Mouse (Mus musculus) left cerebral cortex, postnatal 10 days (tissue): ENCODE data around the gene Cfl2. TPM values are rescaled to one million over a fixed set of nuclear protein-coding genes. Genes with fewer than 3 reads are reported as not detected.
A peak's percentile ranks its signal among the peaks of the same experiment; 100 is the strongest.
"Not testable (repeated sequence)": the region's sequence is repeated elsewhere in the genome, so short reads cannot be mapped to it uniquely, and the experiment has no call there.

Experiments used
- DNase-seq, 2 experiments: peaks; one replicate each; pipeline ENCODE4 v3.0.0; 2021 to 2022; ENCODE audit warnings: low spot score in 2 of 2, mixed read lengths in 1 of 2; ENCODE audit errors: extremely low spot score in 1 of 2
- intact Hi-C: fragments of 180-260 bp; cut with DNase I; formaldehyde crosslinking; loops from one replicate; pipeline ENCODE4 v1.15.1; 2025
- total RNA-seq, 2 experiments: library from RNA; stranded (reverse); gene quantifications; 2 replicates each; pipeline ENCODE4 v1.2.3; 2021

Cfl2 gene
- total RNA-seq, result 100 to 1,000 TPM; 191 to 195 TPM

DNA sequence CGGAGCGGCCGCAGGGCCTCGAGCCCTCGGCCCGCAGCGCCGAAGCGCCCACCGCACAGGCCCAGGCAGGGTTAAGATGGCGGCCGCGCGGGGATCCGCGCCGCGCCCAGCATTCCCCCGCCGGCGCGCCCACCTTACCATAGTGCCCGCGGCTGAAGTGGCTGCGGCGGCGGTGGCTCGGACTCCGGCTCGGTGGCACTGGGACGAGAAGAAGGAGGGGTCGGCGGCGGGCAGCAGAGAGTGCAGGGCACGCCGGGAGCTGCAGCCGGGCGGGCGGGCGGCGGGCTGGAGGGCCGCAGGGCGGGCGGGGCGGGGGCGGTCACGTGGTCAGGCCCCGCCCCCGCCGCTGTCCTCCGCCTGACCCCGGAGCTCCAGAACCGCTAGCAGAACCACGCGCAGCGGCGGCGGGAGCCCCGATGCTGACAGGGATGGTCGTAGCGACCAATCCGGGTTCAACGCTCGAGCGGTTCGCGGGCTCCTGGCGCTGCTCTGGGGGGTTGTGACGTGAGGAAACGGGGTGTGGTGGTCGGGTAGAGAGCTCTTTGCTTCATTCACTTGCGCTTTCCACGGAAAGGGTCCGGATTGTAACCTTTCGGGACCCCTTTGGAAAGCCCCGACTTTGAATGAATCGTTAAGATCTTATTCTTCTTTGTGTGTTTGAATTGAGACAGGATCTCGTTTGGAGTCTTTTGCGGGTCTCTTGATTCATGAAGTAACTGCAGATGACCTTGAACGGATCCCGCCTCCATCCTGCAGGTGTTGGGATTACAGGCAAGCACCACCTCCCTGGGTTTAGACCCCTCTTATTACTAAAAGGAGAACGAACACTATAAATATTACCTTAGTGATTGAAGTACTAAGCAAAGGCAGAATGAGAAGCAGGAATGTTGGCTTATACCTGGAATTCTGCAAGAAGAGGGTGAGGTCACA is at the start of gene Cfl2:
Gene Cfl2 (minus strand): TSS at position 272 of the 930 bp plus-strand sequence.
- DNase-seq, result peak; percentile 83 to 94
- intact Hi-C loops, result no loop called here

DNA sequence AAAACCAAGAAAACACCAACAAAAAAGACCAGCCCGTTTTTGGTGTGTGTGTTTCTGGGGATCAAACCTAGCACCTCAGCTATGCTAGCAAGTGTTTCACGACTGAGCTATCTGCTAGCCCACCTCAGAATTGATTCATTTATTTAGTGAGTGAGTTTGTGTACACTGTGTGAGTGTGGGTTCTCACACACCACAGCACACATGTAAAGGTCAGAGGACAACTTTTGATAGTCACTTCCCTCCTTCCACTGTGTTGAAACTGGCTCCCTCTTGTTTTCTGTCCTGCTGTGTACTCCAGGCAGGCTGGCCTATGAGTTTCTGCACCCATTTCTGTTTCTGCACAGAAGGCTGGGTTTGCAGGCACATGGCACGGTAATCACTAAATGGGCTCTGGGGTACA is 47.7 kb upstream of the Cfl2 start:
- intact Hi-C loops, result no loop called here
- no peak for DNase-seq

DNA sequence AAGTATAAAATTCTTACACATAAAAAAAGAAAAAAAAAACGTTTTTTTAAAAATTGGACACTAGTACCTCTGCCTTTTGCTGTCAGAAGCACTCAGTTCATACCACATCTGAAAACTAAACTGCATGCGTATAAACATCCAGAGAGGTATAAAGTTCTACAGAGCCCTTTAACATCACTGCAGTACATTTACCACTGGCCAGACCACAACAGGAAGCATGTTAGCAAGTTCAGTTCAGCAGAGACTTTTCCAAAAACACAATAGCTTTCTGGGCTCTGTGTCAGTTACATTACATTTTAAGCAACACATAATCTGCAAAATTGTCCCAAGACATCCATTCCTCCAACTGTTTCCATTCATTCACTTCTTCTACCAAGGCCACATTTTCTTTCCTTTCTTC is 29.9 kb upstream of the Cfl2 start:
- DNase-seq, intact Hi-C loops: not testable (repeated sequence)

GRCm38 (mm10) chr12:54890426-54890825 is 27.7 kb upstream of the Cfl2 start:
- intact Hi-C loops, result no loop called here
- DNase-seq, result no peak

- intact Hi-C loops, result no loop called here
- no peak for DNase-seq
These were observed 25.0 kb upstream of the Cfl2 start for GRCm38 (mm10) chr12:54887580-54888127.

- intact Hi-C loops, result loop anchor here (2.0 kb wide), 1 partner anchor 49 kb away; no protein-coding TSS in a partner anchor
- DNase-seq, result peak in 1 of 2 experiments; percentile 43
These were observed 17.0 kb upstream of the Cfl2 start for GRCm38 (mm10) chr12:54879630-54880029.

DNA sequence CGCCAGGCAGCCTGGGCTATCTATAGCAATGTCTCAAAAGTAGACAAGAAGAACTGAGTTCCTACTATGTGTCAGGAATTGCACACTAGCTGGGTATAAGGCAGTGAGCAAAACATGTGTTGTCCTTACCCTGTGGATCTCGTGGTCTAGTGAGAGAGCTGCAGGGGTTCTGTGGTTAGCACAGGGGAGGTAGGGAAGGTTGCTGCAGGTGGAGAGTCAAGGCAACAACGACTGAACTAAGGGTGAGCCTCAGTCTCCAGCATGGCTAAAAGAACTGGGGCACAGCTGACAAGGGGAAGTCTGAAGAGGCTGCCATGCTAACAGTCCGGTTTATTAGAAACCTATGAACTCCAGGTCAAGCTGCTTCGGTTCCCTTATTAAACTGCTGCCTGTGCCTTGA is 16.5 kb upstream of the Cfl2 start:
- no peak for DNase-seq
- intact Hi-C loops, result loop anchor here (2.0 kb wide), 1 partner anchor 48 kb away; no protein-coding TSS in a partner anchor

GRCm38 (mm10) chr12:54877875-54878274 is 15.2 kb upstream of the Cfl2 start:
- intact Hi-C loops, result loop anchor here (2.0 kb wide), 1 partner anchor 47 kb away; no protein-coding TSS in a partner anchor
- DNase-seq, result no peak

DNA sequence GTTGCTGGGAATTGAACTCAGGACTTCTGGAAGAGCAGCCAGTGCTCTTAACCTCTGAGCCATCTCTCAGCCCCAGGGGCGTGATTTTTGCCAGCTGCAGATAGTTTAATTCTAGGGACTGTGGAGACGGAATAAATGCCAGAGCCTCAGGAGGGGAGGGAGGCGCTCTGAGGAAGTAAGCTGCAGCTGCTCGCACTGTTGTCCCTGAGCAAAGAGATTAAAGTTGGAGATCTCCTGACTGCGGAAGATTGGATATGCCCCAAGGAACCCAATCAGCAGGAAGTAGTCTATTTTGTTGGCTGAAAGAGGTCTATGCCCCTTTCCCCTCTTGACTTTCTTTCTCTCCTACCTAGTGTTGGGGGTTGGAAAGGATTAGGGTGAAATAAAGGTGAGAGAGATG is 14.2 kb upstream of the Cfl2 start:
- intact Hi-C loops, result no loop called here
- no peak for DNase-seq

DNA sequence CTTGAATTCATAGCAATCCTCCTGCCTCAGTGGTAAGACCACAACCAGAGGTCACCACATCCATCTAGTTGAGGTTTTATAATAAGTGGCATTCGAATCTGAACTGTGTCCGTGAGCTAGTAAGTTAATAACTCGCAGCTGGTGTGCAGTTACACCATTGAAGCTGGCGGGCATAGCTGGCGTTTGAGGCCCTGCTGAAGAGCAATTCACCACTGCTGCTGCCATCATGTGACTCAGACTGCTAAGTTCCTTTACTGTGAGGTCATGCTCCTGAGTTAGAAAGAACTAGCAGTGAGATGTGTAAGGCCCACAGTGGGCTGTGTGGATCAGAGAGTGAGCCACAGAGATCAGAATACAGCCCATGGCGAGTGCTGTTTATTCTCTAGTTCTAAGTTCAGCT is 12.0 kb upstream of the Cfl2 start:
- intact Hi-C loops, result no loop called here
- no peak for DNase-seq

GRCm38 (mm10) chr12:54861991-54862605 is 579 bp downstream of the Cfl2 start:
- peak in 1 of 2 experiments; percentile 34 for DNase-seq
- intact Hi-C loops, result no loop called here

GRCm38 (mm10) chr12:54859531-54859930 is 3.1 kb downstream of the Cfl2 start:
- DNase-seq, result no peak
- intact Hi-C loops, result no loop called here

- intact Hi-C loops, result no loop called here
- DNase-seq, result no peak
These were observed 12.1 kb downstream of the Cfl2 start for GRCm38 (mm10) chr12:54850551-54850950.

GRCm38 (mm10) chr12:54844415-54844814 is 18.3 kb downstream of the Cfl2 start:
- no peak for DNase-seq
- intact Hi-C loops, result no loop called here

- DNase-seq, result no peak
These were observed 21.1 kb downstream of the Cfl2 start for GRCm38 (mm10) chr12:54841576-54841975.

DNA sequence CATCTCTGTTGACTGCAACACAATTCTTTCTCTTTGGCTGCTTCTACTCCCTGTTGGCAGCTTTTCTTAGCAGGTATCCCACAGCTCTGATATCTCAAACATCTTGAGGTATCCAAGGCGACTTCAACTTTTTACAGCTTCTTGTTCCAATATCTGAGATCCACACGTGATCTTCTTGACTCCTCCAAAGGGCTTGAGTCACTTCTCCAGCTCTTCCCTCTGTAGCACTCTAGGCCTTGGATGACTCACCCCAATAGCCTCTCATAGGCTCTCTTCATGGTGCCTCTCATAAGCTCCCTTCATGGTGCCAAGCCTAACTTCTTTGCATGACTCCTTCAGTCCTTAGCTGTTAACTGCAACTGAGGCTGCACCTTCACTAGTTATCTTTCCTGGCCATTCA is 22.9 kb downstream of the Cfl2 start:
- intact Hi-C loops, result no loop called here

More at GRCm38 (mm10) chr12:54841576-54841975, 21.1 kb downstream of the Cfl2 start:
- intact Hi-C loops, result no loop called here

DNA sequence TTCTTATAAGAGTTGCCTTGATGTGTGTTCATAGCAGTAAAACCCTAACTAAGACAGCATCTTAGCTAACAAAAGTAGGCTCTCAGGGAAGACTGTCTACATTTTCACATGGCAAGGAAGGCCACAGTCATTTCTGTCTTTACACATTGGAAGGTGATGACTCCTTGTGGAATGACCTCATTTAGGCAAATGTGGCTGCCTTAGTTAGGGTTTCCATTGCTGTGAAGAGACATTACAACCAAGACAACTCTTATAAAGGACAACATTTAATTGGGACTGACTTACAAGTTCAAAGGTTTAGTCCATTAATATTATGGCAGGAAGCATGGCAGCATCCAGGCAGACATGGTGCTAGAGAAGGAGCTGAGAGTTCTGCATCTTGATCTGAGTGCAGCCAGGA is 23.7 kb downstream of the Cfl2 start:
- no peak for DNase-seq
- intact Hi-C loops, result no loop called here

More for the DNA sequence above, 22.9 kb downstream of the Cfl2 start:
- DNase-seq, result no peak

DNA sequence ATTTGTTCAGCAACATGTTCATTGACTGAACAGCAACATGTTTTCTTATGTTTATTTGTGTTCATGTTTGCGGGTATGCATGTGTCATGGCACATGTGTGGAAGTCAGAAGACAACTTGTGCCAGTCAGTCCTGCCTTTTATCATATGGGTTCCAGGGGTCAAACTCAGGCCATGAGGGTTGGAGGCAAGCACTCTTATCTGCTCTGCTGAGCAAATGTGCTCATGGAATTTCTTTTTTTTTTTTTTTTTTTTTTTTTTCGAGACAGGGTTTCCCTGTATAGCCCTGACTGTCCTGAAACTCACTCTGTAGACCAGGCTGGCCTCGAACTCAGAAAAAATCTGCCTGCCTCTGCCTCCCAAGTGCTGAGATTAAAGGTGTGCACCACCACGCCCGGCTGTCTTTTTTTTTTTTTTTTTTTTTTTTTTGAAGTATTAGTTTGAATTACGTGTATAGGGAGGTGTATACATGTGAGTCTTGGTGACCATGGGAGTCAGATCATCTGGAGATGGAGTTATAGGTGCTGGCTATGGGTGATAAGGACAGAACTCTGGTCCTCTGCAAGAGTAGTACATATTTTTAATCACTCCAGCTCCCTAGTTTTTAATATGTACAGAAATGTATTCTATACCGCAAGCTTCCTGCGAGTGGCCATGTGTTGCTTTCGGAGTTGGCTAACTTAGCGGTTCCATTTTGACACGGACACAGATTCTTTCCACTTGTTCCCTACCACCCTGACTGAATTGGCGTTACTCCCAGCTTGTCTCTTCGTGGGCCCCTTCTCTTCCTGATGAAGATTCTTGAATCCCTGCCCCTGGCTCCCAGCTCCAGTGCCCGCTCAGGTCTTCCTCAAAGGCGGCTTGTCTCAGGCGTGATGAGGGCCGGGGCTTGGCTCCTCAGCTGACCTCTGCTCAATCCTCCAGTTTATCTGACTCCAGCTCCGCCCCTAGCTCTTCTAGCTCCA is 26.8 kb downstream of the Cfl2 start:
- intact Hi-C loops, result no loop called here
- DNase-seq, result no peak
